Mouse (Mus musculus): Measurements from ENCODE around the gene Por.

The Por gene

GRCm38 (mm10) chr5:135702190-135702589 is 32.4 kb downstream of the Por start:
- no peak for DNase-seq (ENCODE audit: low read depth, low spot score)

- no peak for DNase-seq (ENCODE audit: low read depth, low spot score)
Measured at GRCm38 (mm10) chr5:135702682-135703192, 32.9 kb downstream of the Por start.

- no peak for DNase-seq (ENCODE audit: low read depth, low spot score)
Measured at GRCm38 (mm10) chr5:135703431-135703830, 33.6 kb downstream of the Por start.

GRCm38 (mm10) chr5:135705383-135705782 is 35.5 kb downstream of the Por start:
- no peak for DNase-seq (ENCODE audit: low read depth, low spot score)

- DNase-seq (ENCODE audit: low read depth, low spot score): no peak
Measured at GRCm38 (mm10) chr5:135707039-135707438, 37.2 kb downstream of the Por start.

GRCm38 (mm10) chr5:135707855-135708254 is 38.0 kb downstream of the Por start:
- no peak for DNase-seq (ENCODE audit: low read depth, low spot score)

- no peak for DNase-seq (ENCODE audit: low read depth, low spot score)
Measured at GRCm38 (mm10) chr5:135709716-135710115, 39.9 kb downstream of the Por start.

- no peak for DNase-seq (ENCODE audit: low read depth, low spot score)
Measured at GRCm38 (mm10) chr5:135710599-135711214, 40.9 kb downstream of the Por start.

- DNase-seq (ENCODE audit: low read depth, low spot score): no peak
Measured at GRCm38 (mm10) chr5:135711582-135712355, 41.9 kb downstream of the Por start.

GRCm38 (mm10) chr5:135712803-135713202 is 43.0 kb downstream of the Por start:
- DNase-seq (ENCODE audit: low read depth, low spot score): no peak

GRCm38 (mm10) chr5:135713441-135714218 is 43.8 kb downstream of the Por start:
- no peak for DNase-seq (ENCODE audit: low read depth, low spot score)

- no peak for DNase-seq (ENCODE audit: low read depth, low spot score)
Measured at GRCm38 (mm10) chr5:135715624-135716023, 45.8 kb downstream of the Por start.

GRCm38 (mm10) chr5:135719586-135720120 is 49.8 kb downstream of the Por start:
- no peak for DNase-seq (ENCODE audit: low read depth, low spot score)

GRCm38 (mm10) chr5:135720121-135720520 is 50.3 kb downstream of the Por start:
- no peak for DNase-seq (ENCODE audit: low read depth, low spot score)

- no peak for DNase-seq (ENCODE audit: low read depth, low spot score)
Measured at GRCm38 (mm10) chr5:135721076-135721475, 51.2 kb downstream of the Por start.

- no peak for DNase-seq (ENCODE audit: low read depth, low spot score)
Measured at GRCm38 (mm10) chr5:135722121-135722520, 52.3 kb downstream of the Por start.

GRCm38 (mm10) chr5:135723165-135723751 is 53.4 kb downstream of the Por start:
- DNase-seq (ENCODE audit: low read depth, low spot score): no peak

- no peak for DNase-seq (ENCODE audit: low read depth, low spot score)
Measured at GRCm38 (mm10) chr5:135724536-135725322, 54.9 kb downstream of the Por start.

GRCm38 (mm10) chr5:135725391-135725841 is 55.6 kb downstream of the Por start:
- DNase-seq (ENCODE audit: low read depth, low spot score): no peak

- DNase-seq (ENCODE audit: low read depth, low spot score): no peak
Measured at GRCm38 (mm10) chr5:135725991-135726390, 56.2 kb downstream of the Por start.

All from WW6 (cell line).